Mouse (Mus musculus) MEL (cell line): Measurements from ENCODE around the gene 1700034I23Rik. TPM values are rescaled to one million over a fixed set of nuclear protein-coding genes. Genes with fewer than 3 reads are reported as not detected.
"Not testable (repeated sequence)": the region's sequence is repeated elsewhere in the genome, so short reads cannot be mapped to it uniquely, and the experiment has no call there.

Experiments used
- DNase-seq: peaks from one replicate; pipeline ENCODE4 v3.0.0; 2011; ENCODE audit warnings: low read depth, low spot score
- H3K27ac ChIP-seq: 2 replicates; pipeline ENCODE4 v1.5.1; 2012; ENCODE audit warnings: low read depth, mild to moderate bottlenecking, control low read depth, low read length, moderate library complexity; ENCODE audit not compliant: control insufficient read depth
- H3K27me3 ChIP-seq, 2 experiments: fragments of 150-350 bp in 1 of 2; sonication (generic) in 1 of 2; 2 replicates each; pipeline ENCODE4 v1.6.1; 2012; ENCODE audit warnings: low read length in 2 of 2, mild to moderate bottlenecking in 2 of 2, improper control_type of control experiment in 1 of 2, moderate library complexity in 1 of 2; ENCODE audit not compliant: insufficient read depth in 2 of 2, control insufficient read depth in 1 of 2
- H3K36me3 ChIP-seq, 2 experiments: 2 replicates each; pipeline ENCODE4 v1.6.1; 2012 to 2014; ENCODE audit warnings: low read length in 2 of 2, improper control_type of control experiment in 1 of 2, inconsistent platforms in 1 of 2, mild to moderate bottlenecking in 1 of 2; ENCODE audit not compliant: insufficient read depth in 2 of 2, control insufficient read depth in 1 of 2
- H3K4me1 ChIP-seq, 2 experiments: fragments of 150-350 bp in 1 of 2; sonication (generic) in 1 of 2; 2 replicates each; pipeline ENCODE4 v1.6.1; 2012; ENCODE audit warnings: low read length in 2 of 2, improper control_type of control experiment in 1 of 2, mild to moderate bottlenecking in 1 of 2; ENCODE audit not compliant: insufficient read depth in 2 of 2, control insufficient read depth in 1 of 2
- H3K4me3 ChIP-seq, 2 experiments: fragments of 150-350 bp in 1 of 2; sonication (generic) in 1 of 2; 2 replicates each; pipeline ENCODE4 v1.5.1; 2012; ENCODE audit warnings: low read depth in 2 of 2, low read length in 2 of 2, mild to moderate bottlenecking in 2 of 2, moderate library complexity in 2 of 2, control low read depth in 1 of 2, improper control_type of control experiment in 1 of 2; ENCODE audit not compliant: control insufficient read depth in 1 of 2, insufficient read depth in 1 of 2
- H3K79me2 ChIP-seq: 2 replicates; pipeline ENCODE4 v1.6.1; 2012; ENCODE audit warnings: mild to moderate bottlenecking, low read length, moderate library complexity; ENCODE audit not compliant: control insufficient read depth, poor library complexity, insufficient read depth
- H3K9ac ChIP-seq: 2 replicates; pipeline ENCODE4 v1.6.1; 2012; ENCODE audit warnings: low read depth, mild to moderate bottlenecking, control low read depth, low read length, moderate library complexity; ENCODE audit not compliant: control insufficient read depth, poor library complexity, severe bottlenecking
- H3K9me3 ChIP-seq: fragments of 150-350 bp; sonication (generic); replicated peaks from 2 replicates; pipeline ENCODE4 v1.6.1; 2012; ENCODE audit warnings: mild to moderate bottlenecking, low read length, improper control_type of control experiment, moderate library complexity; ENCODE audit not compliant: insufficient read depth
- ETS1 ChIP-seq: IDR thresholded peaks from 2 replicates; pipeline ENCODE4 v1.6.1; 2012; ENCODE audit warnings: low read depth, mild to moderate bottlenecking, inconsistent platforms, low read length, improper control_type of control experiment, moderate library complexity
- polyA plus RNA-seq, 2 experiments: library from polyadenylated mRNA; stranded (reverse) in 1 of 2; unstranded in 1 of 2; fragments of >175 nt in 1 of 2; fragments of >200 nt in 1 of 2; gene quantifications; 2 replicates each; pipeline versions ENCODE4 v1.2.1 to v1.2.4; 2012; ENCODE audit warnings: low replicate concordance in 2 of 2, low read depth in 1 of 2; ENCODE audit not compliant: insufficient read length in 2 of 2, insufficient read depth in 1 of 2, missing spikeins in 1 of 2
- total RNA-seq: library from RNA; depleted of rRNA; stranded (reverse); fragments of 300-350 nt; gene quantifications from 2 replicates; pipeline ENCODE4 v1.2.3, GENCODE M21; 2012; rRNA removed

The 1700034I23Rik gene
- total and polyA plus RNA-seq, 3 experiments = not detected

DNA sequence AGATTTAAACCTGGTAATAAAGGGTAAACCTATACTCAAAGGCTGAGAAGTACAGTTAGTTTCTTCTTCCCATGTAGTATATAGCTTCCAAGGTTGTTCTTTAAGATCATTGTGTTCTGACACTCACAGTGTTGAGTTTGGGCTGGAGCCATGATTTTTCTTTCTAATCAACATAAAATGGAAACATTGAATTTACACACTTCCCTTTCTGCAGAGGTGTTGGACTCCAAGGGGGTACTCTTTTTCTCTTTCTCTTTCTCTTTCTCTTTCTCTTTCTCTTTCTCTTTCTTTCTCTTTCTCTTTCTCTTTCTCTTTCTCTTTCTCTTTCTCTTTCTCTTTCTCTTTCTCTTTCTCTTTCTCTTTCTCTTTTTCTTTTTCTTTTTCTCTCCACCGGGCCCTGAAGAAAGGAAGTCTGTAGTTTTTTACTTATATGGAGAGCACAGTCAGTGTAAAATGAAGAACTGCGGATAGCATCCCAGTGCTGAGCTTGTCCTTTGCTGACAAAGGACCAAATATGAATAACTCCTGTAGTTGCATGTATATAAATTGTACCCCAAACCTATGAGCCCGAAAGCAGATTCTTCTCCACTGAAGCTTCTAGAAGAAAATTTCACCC is 49.1 kb downstream of the 1700034I23Rik start:
- not testable (repeated sequence) for H3K4me3 ChIP-seq, H3K27ac ChIP-seq, H3K27me3 ChIP-seq, H3K79me2 ChIP-seq, H3K9me3 ChIP-seq, DNase-seq, H3K4me1 ChIP-seq, H3K9ac ChIP-seq, H3K36me3 ChIP-seq
- peak; percentile 59 for TF ChIP-seq ETS1

Other genes with a start within 250 kb of the 1700034I23Rik start
- gene Slc25a31, start 193.7 kb downstream of the 1700034I23Rik start, total RNA-seq = not detected in 2 replicates
- gene Slc25a31, start 193.7 kb downstream of the 1700034I23Rik start, polyA plus RNA-seq = not detected
- gene Hspa4l, start 158.0 kb downstream of the 1700034I23Rik start, total RNA-seq = 35.7 and 37.4 TPM in 2 replicates
- gene Hspa4l, start 158.0 kb downstream of the 1700034I23Rik start, polyA plus RNA-seq = 10 to 100 TPM; 19.2 to 37.2 TPM
- 60.3 and 71.0 TPM in 2 replicates for gene Plk4, start 102.5 kb downstream of the 1700034I23Rik start, total RNA-seq
- gene Plk4, start 102.5 kb downstream of the 1700034I23Rik start, polyA plus RNA-seq = 100 to 1,000 TPM in 1 of 2 experiments, 10 to 100 TPM in 1; 57.6 to 381 TPM
- gene Mfsd8, start 55.7 kb downstream of the 1700034I23Rik start, total RNA-seq = 3.2 and 4.0 TPM in 2 replicates
- gene Mfsd8, start 55.7 kb downstream of the 1700034I23Rik start, polyA plus RNA-seq = 1 to 10 TPM in 1 of 2 experiments, not detected in 1; 6.4 TPM
- 1.3 and 2.9 TPM in 2 replicates for gene Abhd18, start 55.6 kb downstream of the 1700034I23Rik start, total RNA-seq
- 1 to 10 TPM in 1 of 2 experiments, not detected in 1; 3.6 TPM for gene Abhd18, start 55.6 kb downstream of the 1700034I23Rik start, polyA plus RNA-seq
- 30.1 and 30.4 TPM in 2 replicates for gene Larp1b, start 47.3 kb upstream of the 1700034I23Rik start, total RNA-seq
- gene Larp1b, start 47.3 kb upstream of the 1700034I23Rik start, polyA plus RNA-seq = 10 to 100 TPM in 1 of 2 experiments, not detected in 1; 33.3 TPM
- 23.2 and 23.8 TPM in 2 replicates for gene Pgrmc2, start 180.5 kb upstream of the 1700034I23Rik start, total RNA-seq
- 10 to 100 TPM in 1 of 2 experiments, not detected in 1; 52.8 TPM for gene Pgrmc2, start 180.5 kb upstream of the 1700034I23Rik start, polyA plus RNA-seq